Comparison of ENCODE assay signal across 8 mouse cellular contexts in the genomic region with DNA sequence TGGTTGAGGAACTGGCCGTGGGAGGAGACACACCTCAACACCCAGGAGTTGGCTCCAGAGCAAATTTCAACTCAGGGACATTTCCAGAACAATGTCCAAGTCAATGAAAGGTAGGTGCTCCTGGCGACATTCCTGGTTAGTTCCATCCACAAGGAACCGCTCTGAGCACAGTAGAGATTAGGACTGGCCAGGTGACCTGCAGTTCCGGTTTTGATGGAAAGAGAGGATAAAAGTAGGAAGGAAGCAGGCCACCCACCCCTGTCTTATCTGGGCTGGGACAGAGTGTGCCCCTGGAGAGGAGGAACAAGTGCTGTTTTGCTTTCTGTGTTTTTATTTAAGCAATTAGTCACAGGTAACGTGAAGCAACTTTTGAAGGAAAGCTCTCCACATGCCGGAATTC. TPM values are rescaled to one million over a fixed set of nuclear protein-coding genes. Genes with fewer than 3 reads are reported as not detected.
DNase-seq lines count a peak whose midpoint lies in the region; ATAC-seq and TF ChIP-seq lines count a peak whose summit lies in the region.
"Had no signal": no experiment of that assay in that cellular context is flagged by ENCODE, and none has a peak within 500 bp of the region (broad histone marks: within the 10 kb centered on the region; RNA-seq: fewer than 3 reads in every experiment).

No protein-coding gene starts in this region.

- H3K27ac ChIP-seq in kidney, adult 2 months (ENCODE audit: insufficient read depth, low read depth, low read length) = peak overlapping the region; percentile 71
- H3K27ac ChIP-seq: macrophage had no signal

- H3K4me1 ChIP-seq in kidney, adult 2 months (ENCODE audit: control insufficient read depth, insufficient read depth, low read length) = peaks cover 14% of the 10 kb centered on the region
- H3K4me1 ChIP-seq in lung, adult 2 months (ENCODE audit: control insufficient read depth, insufficient read depth, low read length) = peaks cover 10% of the 10 kb centered on the region

- TF ChIP-seq POLR2A in kidney, adult 2 months (IDR thresholded peaks at IDR 0.05; ENCODE audit: low read depth, low read length) = no peak
- no peak for TF ChIP-seq POLR2A in lung, adult 2 months (IDR thresholded peaks at IDR 0.05; ENCODE audit: borderline replicate concordance, extremely low read depth, low read depth, low read length)

- 38% methylated on average over 6 of the region's 6 CpGs for WGBS in kidney, adult 2 months
- WGBS in lung, adult 2 months = 49% methylated on average over 6 of the region's 6 CpGs

- no peak for ATAC-seq in frontal cortex, adult (ENCODE audit: low TSS enrichment)

- no peaks in the 10 kb centered on the region for H3K27me3 ChIP-seq in kidney, adult 2 months (replicated peaks; ENCODE audit: control insufficient read depth, insufficient read depth, low read length)

- H3K36me3 ChIP-seq in kidney, adult 2 months (ENCODE audit: control insufficient read depth, insufficient read depth, low read length) = no peaks in the 10 kb centered on the region

- TF ChIP-seq CTCF in kidney, adult 2 months (conservative IDR thresholded peaks at IDR 0.05; ENCODE audit: insufficient read depth, insufficient read length, low read depth, low read length) = no peak
- no peak for TF ChIP-seq CTCF in lung, adult 2 months (IDR thresholded peaks at IDR 0.05; ENCODE audit: insufficient read depth, low read length)

- no peak overlapping the region for H3K4me3 ChIP-seq in kidney, adult 2 months (ENCODE audit: insufficient read depth, low read depth, low read length)
- no peak overlapping the region for H3K4me3 ChIP-seq in lung, adult 2 months (replicated peaks; ENCODE audit: extremely low read depth, low read depth, low read length)

- peak; percentile 57 for DNase-seq in urinary bladder, postnatal 14 days (ENCODE audit: low spot score)
- DNase-seq in urinary bladder, postnatal 25 days (ENCODE audit: low spot score) = no peak
- peak; percentile 76 for DNase-seq in kidney, adult 2 months
- peak; percentile 65 for DNase-seq in lung, adult 2 months
- DNase-seq in urinary bladder, postnatal 10 days (ENCODE audit: low spot score) = no peak
- DNase-seq in Muller cell, postnatal 12 days (ENCODE audit: inconsistent ontology term) = no peak

RNA-seq across cellular contexts. Expression of gene Errfi1, which starts 28.8 kb away (rescaled TPM):
- polyA plus RNA-seq in kidney, adult 2 months (2012; rRNA removed) = 230 TPM in 2 replicates
- 53.7 and 85.0 TPM in 2 replicates for polyA plus RNA-seq in lung, adult 2 months (2012; rRNA removed)

Comparison
In these comparisons a context has a peak if more than half of its experiments do, and no peak if none do; other contexts are left out.
1. DNase-seq: peak in urinary bladder, postnatal 14 days (single experiment), kidney, adult 2 months (single experiment) and lung, adult 2 months (single experiment); none in urinary bladder, postnatal 25 days (single experiment), urinary bladder, postnatal 10 days (single experiment) and Muller cell, postnatal 12 days (single experiment).